Mouse (Mus musculus): Measurements from ENCODE around the gene Fgfr2.

- TF ChIP-seq CTCF (IDR thresholded peaks at IDR 0.05; ENCODE audit: borderline replicate concordance, insufficient read depth, low read length) (no peak), POLR2A (IDR thresholded peaks at IDR 0.05; ENCODE audit: low read depth, low read length) (no peak)
Observed at GRCm38 (mm10) chr7:132547126-132547525, 576.0 kb downstream of the Fgfr2 start.
